Mouse (Mus musculus) brain, adult 2 months (tissue): ENCODE data around the gene Supt4a.
A peak's percentile ranks its signal among the peaks of the same experiment; 100 is the strongest.

Source experiments
- DNase-seq: peaks from one replicate; pipeline ENCODE4 v3.0.0; 2011; ENCODE audit warnings: low read depth, low spot score

Supt4a gene

DNA sequence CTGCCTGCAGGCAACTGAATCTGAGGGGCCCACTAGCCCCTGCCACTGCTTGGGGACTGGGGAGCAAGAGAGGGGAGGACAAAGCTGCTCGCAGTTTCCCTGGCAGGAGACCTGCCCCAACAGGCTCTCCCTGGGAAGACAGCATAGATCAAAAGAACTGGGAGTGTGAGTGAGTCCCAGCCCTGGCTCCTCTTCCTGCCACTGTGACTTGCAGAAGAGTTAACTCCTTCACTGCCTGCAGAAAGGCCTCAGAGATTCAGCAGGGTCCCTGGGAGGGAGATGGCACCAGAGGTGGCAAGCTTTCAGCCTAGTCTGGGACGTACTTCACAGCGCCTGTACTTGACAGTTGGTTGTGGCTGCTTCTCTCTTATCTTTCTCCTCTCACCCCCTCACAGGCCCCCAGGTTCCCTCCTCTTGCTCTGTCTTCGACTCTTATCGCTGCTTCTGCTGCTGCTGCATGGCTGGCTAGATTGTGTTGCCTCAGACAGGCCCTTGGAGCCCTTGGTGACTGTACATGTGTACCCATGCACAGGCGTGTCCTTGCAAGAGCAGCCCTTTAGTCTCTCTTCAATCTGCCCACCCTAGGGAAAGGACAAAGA lies 11.3 kb upstream of the Supt4a start:
- no peak for DNase-seq

DNA sequence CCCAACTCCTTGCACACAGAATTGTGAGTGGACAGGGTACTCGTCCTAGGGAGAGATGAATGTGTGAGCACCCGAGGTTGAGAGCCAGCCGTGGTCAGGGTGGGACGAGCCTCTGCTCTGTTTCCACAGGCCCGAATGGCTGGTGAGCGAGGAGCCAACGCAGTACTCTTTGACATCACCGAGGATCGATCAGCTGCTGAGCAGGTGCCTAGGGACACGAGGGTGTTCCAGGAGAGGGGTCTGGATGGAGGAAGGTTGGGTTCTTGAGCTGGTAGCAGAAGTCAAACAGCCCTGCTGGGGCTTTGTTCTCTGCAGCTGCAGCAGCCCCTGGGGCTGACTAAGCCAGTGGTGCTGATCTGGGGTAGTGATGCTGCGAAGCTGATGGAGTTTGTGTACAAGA lies 10.3 kb upstream of the Supt4a start:
- DNase-seq, result no peak

DNA sequence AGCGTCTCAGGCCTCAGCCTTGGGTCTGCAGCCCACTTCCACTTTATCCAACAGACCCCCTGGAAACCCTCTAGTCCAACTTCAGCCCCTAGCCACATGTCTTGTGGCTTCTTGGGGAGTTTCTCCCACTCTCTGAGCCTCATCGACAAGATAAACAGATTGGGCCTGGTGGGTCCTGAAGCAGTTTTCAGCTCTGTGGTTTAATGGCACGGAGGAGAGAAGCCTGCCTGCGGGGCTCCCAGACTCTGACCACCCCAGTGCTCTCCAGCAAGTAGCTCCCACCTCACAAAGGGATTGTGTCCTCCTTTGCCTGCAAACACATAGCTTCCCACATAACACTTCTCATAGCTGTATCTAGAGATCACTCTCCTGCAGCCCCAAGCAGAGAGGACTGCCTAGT lies 9.9 kb upstream of the Supt4a start:
- no peak for DNase-seq

DNA sequence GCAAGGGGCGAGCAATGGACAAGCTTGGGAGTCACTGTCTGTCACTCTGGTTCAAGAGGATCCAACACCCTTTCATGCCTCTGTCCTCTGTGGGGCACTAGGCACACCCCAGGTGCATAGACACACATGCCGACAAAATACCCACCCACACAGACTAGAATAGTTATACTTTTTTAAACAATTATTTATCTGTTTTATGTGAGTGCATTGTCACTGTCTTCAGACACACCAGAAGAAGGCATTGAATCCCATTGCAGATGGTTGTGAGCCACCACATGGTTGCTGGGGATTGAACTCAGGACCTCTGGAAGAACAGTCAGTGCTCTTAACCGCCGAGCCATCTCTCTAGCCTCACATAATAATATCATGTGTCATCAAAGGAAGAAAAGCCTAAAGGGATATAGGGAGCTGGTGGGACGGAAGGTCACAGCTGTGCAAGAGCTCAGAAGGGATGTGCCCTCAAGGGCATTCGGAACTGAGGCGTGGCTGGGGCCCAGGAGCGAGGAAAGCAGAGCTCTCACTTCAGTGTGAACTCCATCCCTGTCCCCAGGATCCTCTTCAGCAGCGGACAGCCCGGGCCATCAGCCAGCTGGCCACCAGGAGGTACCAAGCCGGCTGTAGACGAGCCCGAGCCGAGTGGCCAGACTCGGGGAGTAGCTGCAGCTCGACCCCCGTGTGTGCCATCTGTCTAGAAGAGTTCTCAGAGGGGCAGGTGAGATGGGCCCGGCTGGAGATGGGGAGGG lies 8.3 kb upstream of the Supt4a start:
- no peak for DNase-seq

DNA sequence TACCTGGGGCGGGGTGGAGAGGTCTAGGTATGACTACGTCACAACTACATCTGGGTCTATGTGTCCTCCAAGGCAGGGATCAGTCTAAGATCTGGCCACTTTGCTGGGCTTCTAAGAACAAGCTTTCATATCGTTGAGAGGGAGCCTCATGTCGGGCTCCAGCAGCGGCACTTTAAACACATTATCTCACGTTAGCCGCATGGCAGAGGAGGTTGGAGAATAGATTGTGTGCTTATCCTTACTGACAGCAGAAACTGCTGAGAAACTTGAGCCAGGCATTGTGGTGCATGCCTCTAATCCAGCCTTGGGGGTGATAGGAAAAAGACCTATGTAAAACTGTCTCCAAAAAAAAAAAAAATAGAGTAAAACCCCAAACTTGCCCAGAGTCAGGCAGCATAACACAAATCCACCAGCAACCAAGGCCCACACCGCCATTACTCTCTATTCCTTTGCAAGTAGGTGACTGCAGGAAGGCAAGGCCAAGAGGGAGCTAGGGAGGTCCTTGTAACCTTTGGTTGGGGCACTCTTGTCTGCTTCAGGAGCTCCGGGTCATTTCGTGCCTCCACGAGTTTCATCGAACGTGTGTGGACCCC lies 7.7 kb upstream of the Supt4a start:
- DNase-seq, result no peak

DNA sequence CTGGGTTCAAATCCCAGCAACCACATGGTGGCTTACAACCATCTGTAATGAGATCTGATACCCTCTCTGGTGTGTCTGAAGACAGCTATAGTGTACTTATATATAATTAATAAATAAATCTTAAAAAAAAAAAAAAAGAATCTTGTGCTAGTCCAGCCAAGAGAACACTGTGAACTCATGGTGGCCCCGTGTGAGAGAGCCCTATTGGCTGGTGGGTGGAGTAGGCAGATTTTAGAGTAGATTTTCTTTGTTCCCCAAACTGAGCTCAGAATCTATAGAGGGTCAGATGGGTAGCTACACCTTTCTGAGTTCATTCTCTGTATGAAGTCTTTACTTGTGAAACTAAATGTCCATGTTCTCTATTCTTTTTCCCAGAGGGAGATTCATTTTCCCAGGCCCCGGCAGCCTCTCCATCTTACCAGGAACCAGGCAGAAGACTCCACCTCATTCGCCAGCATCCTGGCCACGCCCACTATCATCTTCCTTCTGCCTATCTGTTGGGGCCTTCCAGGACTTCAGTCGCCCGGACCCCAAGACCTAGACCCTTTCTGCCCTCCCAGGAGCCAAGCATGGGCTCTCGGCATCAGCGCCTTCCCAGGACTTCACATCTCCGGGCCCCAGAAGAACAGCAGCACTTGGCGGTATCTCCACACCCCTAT lies 6.6 kb upstream of the Supt4a start:
- no peak for DNase-seq

DNA sequence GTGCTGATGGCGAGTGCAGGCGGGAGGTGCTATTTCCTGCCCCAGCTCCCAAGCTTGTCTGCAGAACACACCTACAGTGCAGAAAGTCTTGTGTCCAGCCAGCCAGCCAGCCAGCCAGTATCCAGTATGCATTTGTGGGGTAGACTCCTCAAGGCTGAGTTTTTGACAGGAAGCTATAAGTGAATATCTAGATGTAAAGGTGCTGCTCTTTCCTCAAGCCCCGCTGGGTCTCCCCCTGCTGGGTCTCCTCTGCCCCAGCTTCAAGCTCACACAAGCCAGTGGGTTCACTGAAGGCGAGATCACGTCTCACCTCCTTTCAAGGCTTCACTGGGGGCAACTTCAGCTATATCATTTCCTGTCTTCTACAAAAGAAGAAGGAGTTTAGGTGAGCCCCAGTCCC lies 3.0 kb upstream of the Supt4a start:
- no peak for DNase-seq

DNA sequence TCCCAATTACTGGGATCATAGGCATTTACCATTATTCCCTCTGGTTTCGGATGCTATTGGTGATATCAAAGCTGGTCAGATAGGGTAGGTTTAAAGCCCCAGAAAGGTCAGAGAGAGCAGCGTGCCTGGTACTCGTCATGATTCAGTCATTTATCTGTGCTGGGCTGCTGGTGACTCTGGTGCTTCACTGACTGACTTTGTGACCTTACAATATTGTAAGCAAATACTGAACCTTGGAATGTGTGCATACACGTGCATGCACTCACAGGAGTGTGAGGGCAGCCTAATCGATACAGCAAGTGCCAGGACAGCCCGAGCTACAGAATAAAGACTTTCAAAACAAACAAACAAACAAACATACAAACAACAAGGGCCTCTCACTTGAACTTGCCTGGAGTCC lies 1.7 kb upstream of the Supt4a start:
- DNase-seq, result no peak

DNA sequence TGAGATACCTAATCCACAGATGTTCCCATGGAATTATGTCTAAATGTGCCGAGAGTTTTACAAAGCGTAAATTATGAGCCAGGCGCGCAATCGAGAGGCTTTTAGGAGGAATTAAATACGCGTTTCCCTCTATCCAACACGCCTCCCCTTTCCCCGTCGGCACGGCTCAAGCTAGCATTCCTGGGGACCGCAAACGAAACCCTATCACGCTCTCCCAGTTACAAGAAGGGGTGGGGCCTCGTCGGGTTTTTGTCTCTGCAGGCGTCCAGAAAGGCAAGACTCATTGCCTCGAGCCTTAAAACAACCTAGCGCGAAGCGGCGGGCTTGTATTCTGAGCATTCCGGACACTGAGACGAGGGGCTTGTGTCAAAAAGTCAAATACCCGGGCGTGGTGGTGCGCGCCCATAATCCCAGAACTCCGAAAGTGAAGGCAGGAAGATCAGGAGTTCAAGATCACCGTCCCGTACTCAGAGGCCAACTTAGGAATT lies 661 bp upstream of the Supt4a start:
- peak; percentile 73 for DNase-seq

DNA sequence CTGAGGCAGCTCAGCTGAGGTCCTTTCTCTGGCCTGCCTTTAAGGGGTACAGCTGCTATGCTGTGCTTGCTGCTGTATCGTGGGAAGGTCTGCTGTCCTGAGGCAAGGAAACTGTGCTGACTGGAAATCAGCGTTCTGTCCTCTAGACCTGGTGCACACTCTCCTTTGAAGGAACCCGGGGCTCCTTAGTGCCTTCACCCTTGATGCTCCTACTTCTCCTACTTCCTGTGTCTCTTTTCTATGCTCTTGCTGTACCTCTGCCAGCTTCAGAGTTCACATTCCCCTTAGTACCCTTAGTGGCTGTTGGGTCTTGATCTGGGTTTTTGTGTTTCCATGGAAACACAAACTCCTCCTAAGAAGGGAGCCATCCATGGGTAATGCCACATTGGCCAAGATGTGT lies 6.3 kb downstream of the Supt4a start:
- DNase-seq, result no peak

DNA sequence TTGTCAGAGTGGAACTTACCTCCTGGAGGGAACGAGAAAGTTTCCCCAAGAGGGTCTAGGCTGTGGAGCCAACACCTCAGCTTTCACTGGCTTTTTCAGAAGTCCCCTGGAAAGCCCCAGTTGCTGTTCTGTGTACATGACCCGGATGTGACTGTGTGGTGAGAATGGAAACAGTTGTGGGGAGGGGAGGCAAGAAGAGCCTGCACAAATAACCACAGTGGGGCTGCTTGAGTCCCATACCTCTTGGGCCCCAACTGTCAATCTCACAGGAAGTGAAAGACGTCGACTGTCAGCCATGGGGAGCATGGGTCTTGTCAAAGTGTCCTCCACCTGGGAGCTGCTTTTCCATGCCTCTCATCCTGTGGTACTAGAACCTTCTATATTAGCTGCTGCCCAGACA lies 7.6 kb downstream of the Supt4a start:
- DNase-seq, result no peak

DNA sequence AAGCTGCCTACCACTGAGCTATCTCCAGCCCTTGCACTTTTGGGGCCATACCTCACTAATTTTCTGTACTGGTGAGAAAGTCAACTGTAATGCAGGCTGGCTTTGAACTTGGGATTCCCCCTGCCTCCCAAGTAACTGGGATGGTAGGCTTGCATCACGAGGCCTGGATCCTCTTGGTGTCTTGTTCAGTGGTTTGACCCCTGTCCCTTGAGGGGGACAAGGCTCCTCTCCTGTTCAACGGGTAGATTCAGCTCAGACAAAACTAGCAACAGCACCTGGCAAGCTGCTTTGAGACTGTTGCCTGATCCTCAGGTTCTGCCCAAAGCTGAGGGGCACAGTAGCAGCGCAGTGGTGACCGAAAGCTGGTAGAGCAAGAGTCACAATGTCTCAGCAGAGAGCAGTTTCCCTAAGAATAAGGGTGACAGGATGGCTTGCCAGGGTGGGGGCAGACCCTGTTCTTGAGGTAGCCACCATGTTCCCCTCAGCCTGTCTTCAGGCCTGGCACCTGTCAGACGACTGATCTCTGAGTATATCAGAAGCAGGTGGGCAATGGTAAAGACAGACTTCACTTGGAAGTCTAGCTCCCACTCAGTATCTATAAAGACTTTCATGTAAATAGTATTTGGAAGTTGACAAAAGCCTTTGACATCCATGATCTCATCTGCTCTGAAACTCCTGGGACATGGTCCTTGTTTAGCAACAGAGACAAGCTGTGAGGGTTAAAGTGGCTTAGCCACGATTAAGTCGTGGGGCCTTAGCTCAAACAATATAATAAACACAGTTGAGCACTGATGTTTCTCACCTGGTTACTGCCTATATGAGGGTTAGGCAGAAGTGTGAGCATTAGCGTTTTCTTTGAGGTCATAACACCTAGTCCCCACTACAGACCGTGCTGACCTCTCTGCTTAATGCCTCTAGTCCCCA lies 8.5 kb downstream of the Supt4a start:
- DNase-seq, result no peak

DNA sequence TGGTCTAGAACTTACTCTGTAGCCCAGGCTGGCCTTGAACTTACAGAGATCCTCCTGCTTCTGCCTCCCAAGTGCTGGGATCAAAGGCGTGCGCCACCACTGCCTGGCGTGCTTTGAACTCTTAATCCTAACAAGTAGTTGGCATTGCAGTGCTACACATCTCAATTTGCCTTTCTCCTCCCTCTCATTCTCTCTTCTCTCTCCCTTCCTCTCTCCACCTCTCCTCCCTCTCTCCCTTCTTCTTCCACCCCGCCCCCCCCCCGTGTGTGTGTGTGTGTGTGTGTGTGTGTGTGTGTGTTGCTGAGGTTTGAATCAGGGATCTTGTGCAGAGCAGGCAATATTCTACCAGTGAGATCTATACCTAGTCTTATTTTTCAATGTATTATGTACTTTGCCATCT lies 10.0 kb downstream of the Supt4a start:
- no peak for DNase-seq

DNA sequence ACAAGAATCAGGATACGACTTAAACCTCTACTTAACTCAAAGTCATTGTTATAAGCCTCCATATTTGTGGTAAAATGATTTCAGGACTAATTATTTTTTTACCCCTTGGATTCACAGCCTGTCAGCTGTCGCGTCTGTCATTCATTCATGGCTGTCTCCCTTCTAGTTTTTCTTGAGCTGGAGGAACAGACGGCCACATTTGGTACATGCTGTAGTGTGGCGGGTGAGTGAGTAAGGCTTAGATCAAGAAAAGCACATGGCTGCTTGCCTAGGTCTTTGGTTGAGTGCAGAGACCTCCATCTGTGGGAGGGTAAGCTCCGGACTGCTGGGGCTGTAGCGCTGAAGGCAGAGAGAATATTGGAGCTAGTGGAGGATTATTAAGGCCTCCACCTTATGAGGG lies 10.4 kb downstream of the Supt4a start:
- DNase-seq, result peak; percentile 24

DNA sequence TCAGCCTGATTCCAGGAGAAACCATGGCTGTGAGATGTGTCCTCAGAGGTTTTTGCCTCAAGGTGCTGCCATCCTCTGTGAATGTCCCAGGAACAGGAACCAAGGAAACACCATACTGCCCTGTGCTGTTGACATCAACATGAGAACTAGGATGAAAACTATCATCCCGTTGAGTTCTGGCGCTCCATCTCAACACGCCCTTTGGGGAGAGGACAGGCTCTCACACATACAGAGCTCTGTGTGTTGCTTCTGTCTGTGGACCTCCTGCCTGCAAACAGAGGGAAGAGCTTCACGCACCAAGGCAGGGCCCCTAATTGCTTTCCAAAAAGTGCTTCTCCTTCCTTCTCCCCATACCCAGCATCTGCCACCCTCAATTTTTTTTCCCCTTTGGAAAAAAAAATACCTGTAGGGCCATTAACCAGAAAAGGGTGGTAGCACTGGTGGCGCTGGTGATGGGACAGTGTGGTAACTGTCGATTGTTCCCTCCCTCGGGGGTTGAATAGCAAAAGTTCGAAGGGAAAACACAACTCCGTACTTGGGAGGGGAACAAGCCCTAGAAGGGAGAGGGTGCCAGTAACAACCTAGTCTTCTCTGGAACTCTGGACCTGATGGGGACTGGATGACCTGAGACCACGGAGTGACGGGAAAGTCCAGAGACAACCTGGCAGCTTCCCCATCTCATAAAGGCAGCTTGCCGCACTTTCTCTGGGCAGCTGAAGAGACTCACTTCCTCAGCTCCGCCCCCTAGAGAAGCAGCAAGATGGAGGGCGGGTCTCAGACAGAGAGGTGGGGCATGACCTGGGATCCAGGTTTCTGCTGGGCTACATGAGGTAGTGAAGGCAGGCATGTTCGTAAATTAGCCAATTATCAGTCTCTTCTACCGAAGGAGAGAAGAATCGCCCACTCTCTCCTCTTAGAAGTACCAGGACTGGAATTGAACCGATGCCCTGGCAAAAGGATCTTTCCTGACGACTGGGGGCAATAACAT lies 11.1 kb downstream of the Supt4a start:
- DNase-seq, result no peak

DNA sequence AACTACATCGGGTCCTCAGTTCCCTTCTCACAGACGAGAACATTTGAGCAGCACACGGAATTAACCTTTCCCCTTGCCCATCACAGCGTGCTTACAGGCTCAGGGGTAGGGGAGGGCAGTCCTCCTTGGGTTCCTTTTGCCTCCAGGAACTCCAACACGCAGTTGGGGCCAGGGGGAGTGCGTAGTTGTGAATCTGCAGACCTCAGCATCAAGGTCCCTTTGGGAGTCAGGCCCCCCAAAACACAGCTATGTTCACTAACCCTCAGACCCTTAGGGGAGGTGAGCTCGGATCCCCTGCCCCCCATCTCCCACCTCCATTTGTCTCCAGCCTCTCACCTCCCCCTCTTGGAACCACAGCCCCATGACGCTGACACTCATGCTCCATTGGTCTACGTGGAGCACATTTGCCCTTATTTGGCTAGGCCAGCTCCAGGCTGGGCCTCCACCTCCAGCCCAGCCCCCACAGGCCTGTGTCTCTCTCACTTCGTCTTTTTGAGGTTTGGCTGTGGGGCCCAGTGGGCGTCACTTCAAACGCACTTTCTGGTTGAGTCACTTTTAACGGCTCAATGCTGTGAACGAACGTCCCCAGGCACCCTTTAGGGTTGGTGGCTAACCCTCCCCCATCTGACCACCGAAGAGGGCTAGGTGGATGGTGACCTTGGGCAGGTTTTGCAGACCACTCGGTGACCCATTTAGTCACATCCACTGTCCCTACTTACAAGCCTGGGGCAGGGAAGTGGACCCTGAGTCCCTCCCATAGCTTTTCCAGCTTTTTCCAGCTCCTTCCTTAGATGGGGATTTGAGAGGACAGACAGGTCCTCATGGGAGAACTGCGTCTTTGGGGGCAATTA lies 12.1 kb downstream of the Supt4a start:
- peak; percentile 62 for DNase-seq

DNA sequence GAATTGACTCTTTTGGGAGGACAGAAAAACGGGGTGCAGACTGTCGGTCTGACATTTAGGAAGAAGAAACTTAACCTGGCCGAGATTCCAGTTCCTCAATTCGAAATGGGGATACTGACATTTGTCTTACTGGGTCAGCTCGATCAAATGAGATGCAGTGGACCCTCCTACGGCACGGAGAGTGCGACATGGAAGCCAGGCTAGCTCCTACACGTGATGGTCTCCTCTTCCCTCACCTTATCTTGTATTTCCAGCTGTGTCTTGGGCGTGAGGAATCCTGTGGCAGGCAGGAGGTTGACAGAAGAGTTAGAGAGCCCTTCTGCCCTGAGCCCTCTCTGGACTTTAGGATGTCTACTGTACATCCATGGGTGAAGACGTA lies 12.7 kb downstream of the Supt4a start:
- DNase-seq, result no peak

DNA sequence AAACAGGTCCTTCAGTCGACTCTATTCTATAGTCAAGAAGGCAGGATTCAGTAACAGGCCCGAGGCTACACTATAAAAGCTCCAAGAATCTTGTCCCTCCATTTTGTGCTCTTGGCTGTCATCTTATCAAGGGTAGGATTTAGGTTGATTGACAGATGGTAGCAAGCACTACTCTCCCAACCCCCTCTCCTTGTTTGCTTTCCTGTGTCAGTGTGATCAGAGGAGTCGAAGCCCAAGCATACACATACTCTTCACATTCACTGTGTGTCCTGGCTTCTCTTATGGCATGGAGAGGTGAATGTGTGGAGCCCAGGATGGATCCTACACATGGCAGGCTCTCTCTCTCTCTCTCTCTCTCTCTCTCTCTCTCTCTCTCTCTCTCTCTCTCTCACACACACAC lies 13.2 kb downstream of the Supt4a start:
- no peak for DNase-seq

DNA sequence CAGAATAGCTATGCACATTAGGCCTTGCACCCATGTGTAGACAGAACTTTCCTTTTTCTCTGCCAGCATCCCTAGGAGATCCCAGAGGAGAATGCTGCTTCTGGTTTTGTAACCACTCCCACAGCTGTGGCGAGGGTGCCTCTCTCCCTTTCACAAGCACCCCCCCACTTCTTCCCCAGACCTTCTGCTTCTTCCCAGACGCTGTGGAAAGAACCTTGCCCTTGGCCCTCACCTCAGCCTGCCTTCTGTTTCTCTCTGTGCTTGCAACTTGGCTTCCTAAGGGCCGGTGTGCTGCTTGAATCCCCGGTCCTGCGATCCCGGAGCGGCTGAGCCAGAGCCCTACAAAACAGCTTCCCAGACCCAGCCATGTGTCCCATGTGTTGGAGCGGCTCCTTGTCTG lies 13.7 kb downstream of the Supt4a start:
- no peak for DNase-seq
